Mouse (Mus musculus) erythroblast, embryonic 14.5 days (primary cell): ENCODE measurements around the gene Gm49384. TPM values are rescaled to one million over a fixed set of nuclear protein-coding genes. Genes with fewer than 3 reads are reported as not detected.
"Not testable (repeated sequence)": the region's sequence is repeated elsewhere in the genome, so short reads cannot be mapped to it uniquely, and the experiment has no call there.

Experiments used
- H3K27me3 ChIP-seq: 2 replicates; pipeline ENCODE4 v1.6.1; 2012; ENCODE audit warnings: inconsistent platforms; ENCODE audit not compliant: control insufficient read depth
- H3K36me3 ChIP-seq: 2 replicates; pipeline ENCODE4 v1.6.1; 2012; ENCODE audit warnings: mild to moderate bottlenecking, inconsistent platforms; ENCODE audit not compliant: control insufficient read depth
- H3K4me1 ChIP-seq: 2 replicates; pipeline ENCODE4 v1.6.1; 2012; ENCODE audit warnings: inconsistent platforms; ENCODE audit not compliant: control insufficient read depth
- H3K4me3 ChIP-seq: replicated peaks from 2 replicates; pipeline ENCODE3; 2012; ENCODE audit warnings: moderate library complexity, mild to moderate bottlenecking, inconsistent platforms
- H3K9me3 ChIP-seq: 2 replicates; pipeline ENCODE4 v1.6.1; 2012; ENCODE audit warnings: low read length, inconsistent platforms, mixed read lengths; ENCODE audit not compliant: control insufficient read depth
- GATA1 ChIP-seq: IDR thresholded peaks from 2 replicates; pipeline ENCODE4 v1.6.1; 2012; ENCODE audit warnings: low read length, inconsistent platforms, mixed read lengths
- TAL1 ChIP-seq: IDR thresholded peaks from 3 replicates; pipeline ENCODE4 v1.6.1; 2012; ENCODE audit warnings: low read length, inconsistent platforms, mixed read lengths
- polyA plus RNA-seq: library from polyadenylated mRNA; stranded (reverse); fragments of >175 nt; gene quantifications from 2 replicates; pipeline ENCODE4 v1.2.3, GENCODE M21; 2012

Gm49384 gene
- polyA plus RNA-seq, 1 experiment = not detected

GRCm38 (mm10) chr12:69181800-69182199 lies 22.3 kb downstream of the Gm49384 start:
- no peak overlapping the region for H3K4me3 ChIP-seq
- peaks cover 31% of the 10 kb centered on the region for H3K4me1 ChIP-seq
- peaks cover 56% of the 10 kb centered on the region for H3K36me3 ChIP-seq
- H3K27me3 ChIP-seq = no peaks in the 10 kb centered on the region
- no peak for TF ChIP-seq TAL1
- TF ChIP-seq GATA1 = no peak
- H3K9me3 ChIP-seq = peaks cover 3% of the 10 kb centered on the region

- TF ChIP-seq TAL1 (no peak), GATA1 (no peak)
- peaks cover 75% of the 10 kb centered on the region for H3K36me3 ChIP-seq
Observed at GRCm38 (mm10) chr12:69179371-69179770, 24.7 kb downstream of the Gm49384 start.

GRCm38 (mm10) chr12:69177526-69177925 lies 26.5 kb downstream of the Gm49384 start:
- Histone ChIP-seq H3K27me3 (no peaks in the 10 kb centered on the region), H3K4me1 (peaks cover 13% of the 10 kb centered on the region), H3K9me3 (peaks cover 3% of the 10 kb centered on the region), H3K36me3 (peaks cover 93% of the 10 kb centered on the region), H3K4me3 (no peak overlapping the region)
- no peak for TF ChIP-seq TAL1
- TF ChIP-seq GATA1 = no peak

More at GRCm38 (mm10) chr12:69179371-69179770, 24.7 kb downstream of the Gm49384 start:
- H3K4me3 ChIP-seq = no peak overlapping the region
- peaks cover 20% of the 10 kb centered on the region for H3K4me1 ChIP-seq
- peaks cover 3% of the 10 kb centered on the region for H3K9me3 ChIP-seq
- H3K27me3 ChIP-seq = no peaks in the 10 kb centered on the region

- Histone ChIP-seq H3K4me1 (peaks cover 12% of the 10 kb centered on the region), H3K9me3 (peaks cover 3% of the 10 kb centered on the region), H3K4me3 (no peak overlapping the region), H3K27me3 (no peaks in the 10 kb centered on the region), H3K36me3 (peaks cover 93% of the 10 kb centered on the region)
- TF ChIP-seq GATA1 (no peak), TAL1 (no peak)
Observed at GRCm38 (mm10) chr12:69175975-69176374, 28.1 kb downstream of the Gm49384 start.

GRCm38 (mm10) chr12:69171307-69171706 lies 32.8 kb downstream of the Gm49384 start:
- no peaks in the 10 kb centered on the region for H3K9me3 ChIP-seq
- H3K4me1 ChIP-seq = peaks cover 44% of the 10 kb centered on the region
- TF ChIP-seq TAL1 (no peak), GATA1 (no peak)
- peaks cover 60% of the 10 kb centered on the region for H3K36me3 ChIP-seq
- H3K4me3 ChIP-seq = no peak overlapping the region
- H3K27me3 ChIP-seq = no peaks in the 10 kb centered on the region

- TF ChIP-seq TAL1 (no peak), GATA1 (no peak)
- Histone ChIP-seq H3K4me1 (peaks cover 60% of the 10 kb centered on the region), H3K36me3 (peaks cover 33% of the 10 kb centered on the region), H3K4me3 (peak within 1 kb of the TSS; percentile 100), H3K27me3 (no peaks in the 10 kb centered on the region), H3K9me3 (no peaks in the 10 kb centered on the region)
Observed at GRCm38 (mm10) chr12:69168461-69169106, 35.5 kb downstream of the Gm49384 start, which contains the start of gene Lrr1. Gene Lrr1, plus strand, starts transcription at chr12:69168814.

GRCm38 (mm10) chr12:69167656-69168460 lies 36.2 kb downstream of the Gm49384 start:
- Histone ChIP-seq H3K36me3 (peaks cover 26% of the 10 kb centered on the region), H3K4me3 (peak overlapping the region; percentile 100), H3K4me1 (peaks cover 60% of the 10 kb centered on the region), H3K27me3 (no peaks in the 10 kb centered on the region), H3K9me3 (no peaks in the 10 kb centered on the region)
- TF ChIP-seq GATA1 = no peak
- no peak for TF ChIP-seq TAL1

- not testable (repeated sequence) for H3K9me3 ChIP-seq, H3K27me3 ChIP-seq, H3K4me3 ChIP-seq
- peaks cover 60% of the 10 kb centered on the region for H3K4me1 ChIP-seq
- peaks cover 17% of the 10 kb centered on the region for H3K36me3 ChIP-seq
Observed at GRCm38 (mm10) chr12:69166861-69167581, 37.0 kb downstream of the Gm49384 start.

GRCm38 (mm10) chr12:69164904-69165303 lies 39.2 kb downstream of the Gm49384 start:
- no peaks in the 10 kb centered on the region for H3K9me3 ChIP-seq
- TF ChIP-seq TAL1 (no peak), GATA1 (no peak)
- H3K4me3 ChIP-seq = no peak overlapping the region
- no peaks in the 10 kb centered on the region for H3K27me3 ChIP-seq
- H3K36me3 ChIP-seq = no peaks in the 10 kb centered on the region
- H3K4me1 ChIP-seq = peaks cover 50% of the 10 kb centered on the region

GRCm38 (mm10) chr12:69163586-69163985 lies 40.5 kb downstream of the Gm49384 start:
- peaks cover 41% of the 10 kb centered on the region for H3K4me1 ChIP-seq
- not testable (repeated sequence) for H3K36me3 ChIP-seq, H3K9me3 ChIP-seq, H3K27me3 ChIP-seq, H3K4me3 ChIP-seq

GRCm38 (mm10) chr12:69160677-69161076 lies 43.4 kb downstream of the Gm49384 start:
- H3K27me3 ChIP-seq, H3K4me3 ChIP-seq, H3K9me3 ChIP-seq: not testable (repeated sequence)
- H3K36me3 ChIP-seq = peaks cover 24% of the 10 kb centered on the region
- peaks cover 43% of the 10 kb centered on the region for H3K4me1 ChIP-seq
